Mouse (Mus musculus): ENCODE data around the gene Ccdc170.

The Ccdc170 gene

GRCm38 (mm10) chr10:4520394-4521102, 38.2 kb downstream of the Ccdc170 start:
- no peak for DNase-seq (ENCODE audit: low read depth, low spot score)

GRCm38 (mm10) chr10:4522116-4522515, 39.8 kb downstream of the Ccdc170 start:
- no peak for DNase-seq (ENCODE audit: low read depth, low spot score)

GRCm38 (mm10) chr10:4523078-4523477, 40.8 kb downstream of the Ccdc170 start:
- no peak for DNase-seq (ENCODE audit: low read depth, low spot score)

- no peak for DNase-seq (ENCODE audit: low read depth, low spot score)
These were observed 45.7 kb downstream of the Ccdc170 start for GRCm38 (mm10) chr10:4528043-4528442.

GRCm38 (mm10) chr10:4530638-4531235, 48.4 kb downstream of the Ccdc170 start:
- no peak for DNase-seq (ENCODE audit: low read depth, low spot score)

- DNase-seq (ENCODE audit: low read depth, low spot score), result no peak
These were observed 49.6 kb downstream of the Ccdc170 start for GRCm38 (mm10) chr10:4531933-4532332.

- no peak for DNase-seq (ENCODE audit: low read depth, low spot score)
These were observed 50.4 kb downstream of the Ccdc170 start for GRCm38 (mm10) chr10:4532731-4533130.

GRCm38 (mm10) chr10:4533873-4534272, 51.6 kb downstream of the Ccdc170 start:
- no peak for DNase-seq (ENCODE audit: low read depth, low spot score)

- no peak for DNase-seq (ENCODE audit: low read depth, low spot score)
These were observed 63.2 kb downstream of the Ccdc170 start for GRCm38 (mm10) chr10:4545550-4545949.

GRCm38 (mm10) chr10:4553442-4554119, 71.3 kb downstream of the Ccdc170 start:
- no peak for DNase-seq (ENCODE audit: low read depth, low spot score)

GRCm38 (mm10) chr10:4556842-4557377, 74.6 kb downstream of the Ccdc170 start:
- DNase-seq (ENCODE audit: low read depth, low spot score), result no peak

- no peak for DNase-seq (ENCODE audit: low read depth, low spot score)
These were observed 76.8 kb downstream of the Ccdc170 start for GRCm38 (mm10) chr10:4559132-4559531.

- DNase-seq (ENCODE audit: low read depth, low spot score), result no peak
These were observed 82.8 kb downstream of the Ccdc170 start for GRCm38 (mm10) chr10:4565148-4565547.

- no peak for DNase-seq (ENCODE audit: low read depth, low spot score)
These were observed 88.5 kb downstream of the Ccdc170 start for GRCm38 (mm10) chr10:4570778-4571177.

GRCm38 (mm10) chr10:4571304-4571703, 89.0 kb downstream of the Ccdc170 start:
- DNase-seq (ENCODE audit: low read depth, low spot score), result no peak

GRCm38 (mm10) chr10:4581905-4582304, 99.6 kb downstream of the Ccdc170 start:
- no peak for DNase-seq (ENCODE audit: low read depth, low spot score)

GRCm38 (mm10) chr10:4586691-4587090, 104.4 kb downstream of the Ccdc170 start:
- no peak for DNase-seq (ENCODE audit: low read depth, low spot score)

- no peak for DNase-seq (ENCODE audit: low read depth, low spot score)
These were observed 107.3 kb downstream of the Ccdc170 start for GRCm38 (mm10) chr10:4589576-4589975.

GRCm38 (mm10) chr10:4590956-4591355, 108.7 kb downstream of the Ccdc170 start:
- DNase-seq (ENCODE audit: low read depth, low spot score), result no peak

- DNase-seq (ENCODE audit: low read depth, low spot score), result no peak
These were observed 111.5 kb downstream of the Ccdc170 start for GRCm38 (mm10) chr10:4593828-4594227.

- DNase-seq (ENCODE audit: low read depth, low spot score), result no peak
These were observed 114.9 kb downstream of the Ccdc170 start for GRCm38 (mm10) chr10:4597211-4597610.

- peak; percentile 32 for DNase-seq (ENCODE audit: low read depth, low spot score)
These were observed 116.0 kb downstream of the Ccdc170 start for GRCm38 (mm10) chr10:4598244-4598842.

All from telencephalon, adult 2 months (tissue).